Mouse (Mus musculus) midbrain, embryonic 16.5 days (tissue): ENCODE measurements around the gene Neu1. TPM values are rescaled to one million over a fixed set of nuclear protein-coding genes. Genes with fewer than 3 reads are reported as not detected.
A peak's percentile ranks its signal among the peaks of the same experiment; 100 is the strongest.

Source experiments
- ATAC-seq: fragments of 200-750 bp; cut with Nextera tagmentation; 2 replicates; pipeline ENCODE4 v1.8.0; 2017; ENCODE audit warnings: moderate TSS enrichment
- H3K27ac ChIP-seq: fragments of 300-500 bp; sonication (generic); 2 replicates; pipeline ENCODE4 v1.5.1; 2014; ENCODE audit warnings: mild to moderate bottlenecking, low read length, mixed read lengths
- H3K27me3 ChIP-seq: fragments of 300-500 bp; sonication (generic); 2 replicates; pipeline ENCODE4 v1.6.1; 2014; ENCODE audit warnings: low read depth, low read length, mixed read lengths; ENCODE audit not compliant: control insufficient read depth, insufficient read depth
- H3K36me3 ChIP-seq: fragments of 300-500 bp; sonication (generic); 2 replicates; pipeline ENCODE4 v1.6.1; 2014; ENCODE audit warnings: mild to moderate bottlenecking, low read length, moderate library complexity, mixed read lengths; ENCODE audit not compliant: control insufficient read depth, insufficient read depth
- H3K4me1 ChIP-seq: fragments of 300-500 bp; sonication (generic); 2 replicates; pipeline ENCODE4 v1.6.1; 2014; ENCODE audit warnings: mild to moderate bottlenecking, low read length, mixed read lengths; ENCODE audit not compliant: control insufficient read depth, insufficient read depth
- H3K4me2 ChIP-seq: fragments of 300-500 bp; sonication (generic); 2 replicates; pipeline ENCODE4 v1.6.1; 2014; ENCODE audit warnings: mild to moderate bottlenecking, low read length, mixed read lengths
- H3K4me3 ChIP-seq: fragments of 300-500 bp; sonication (generic); 2 replicates; pipeline ENCODE4 v1.5.1; 2014; ENCODE audit warnings: low read depth, mild to moderate bottlenecking, low read length, moderate library complexity, mixed read lengths
- H3K9ac ChIP-seq: fragments of 300-500 bp; sonication (generic); 2 replicates; pipeline ENCODE4 v1.6.1; 2014; ENCODE audit warnings: low read depth, low read length, mixed read lengths
- H3K9me3 ChIP-seq: fragments of 300-500 bp; sonication (generic); replicated peaks from 2 replicates; pipeline ENCODE4 v1.6.1; 2014; ENCODE audit warnings: mild to moderate bottlenecking, low read length, mixed read lengths; ENCODE audit not compliant: control insufficient read depth, poor library complexity, severe bottlenecking
- WGBS: fragments of 180-500 bp; shearing (Covaris S2); extraction: QIAGEN DNeasy Blood & Tissue Kit; methylation state at CpG from one replicate; pipeline ENCODE4 v1.1.7; 2014; 5-methylcytosine and 5-hydroxymethylcytosine counted together
- polyA plus RNA-seq: library from polyadenylated mRNA; unstranded; fragments of >200 nt; fragmentation: Nextera tagmentation; extraction: Ambion mirVana; gene quantifications from 2 replicates; pipeline ENCODE4 v1.2.1, GENCODE M21; 2015

Gene Neu1
- polyA plus RNA-seq, 1 experiment from 2014 or later = 42.3 TPM

DNA sequence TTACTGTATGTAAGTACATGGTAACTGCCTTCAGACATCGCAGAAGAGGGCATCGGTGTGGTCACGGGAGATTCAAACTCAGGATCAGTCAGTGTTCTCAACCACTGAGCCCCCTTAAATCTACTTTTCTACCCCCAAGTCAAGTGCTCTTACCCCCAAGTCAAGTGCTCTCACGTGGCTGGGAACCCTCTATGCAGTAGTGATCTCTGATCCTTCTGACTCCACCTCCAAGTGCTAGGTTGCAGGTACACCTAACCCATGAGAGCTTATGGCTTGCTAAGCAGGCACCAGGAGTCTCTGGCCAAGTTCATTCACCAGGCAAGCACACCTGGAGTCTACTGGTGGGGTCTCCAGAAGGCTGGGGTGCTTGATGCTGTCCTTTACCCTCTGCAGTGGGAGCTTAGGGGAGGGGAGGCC, 18.5 kb downstream of the Neu1 start:
- Histone ChIP-seq H3K4me2 (no peak overlapping the region), H3K4me3 (no peak overlapping the region), H3K4me1 (peaks cover 14% of the 10 kb centered on the region), H3K27ac (no peak overlapping the region), H3K9me3 (no peaks in the 10 kb centered on the region), H3K27me3 (no peaks in the 10 kb centered on the region), H3K9ac (no peak overlapping the region), H3K36me3 (peaks cover 7% of the 10 kb centered on the region; the same call in 1 of the 2 replicates)
- ATAC-seq = no peak
- WGBS = 37% methylated on average over 4 of the region's 4 CpGs

DNA sequence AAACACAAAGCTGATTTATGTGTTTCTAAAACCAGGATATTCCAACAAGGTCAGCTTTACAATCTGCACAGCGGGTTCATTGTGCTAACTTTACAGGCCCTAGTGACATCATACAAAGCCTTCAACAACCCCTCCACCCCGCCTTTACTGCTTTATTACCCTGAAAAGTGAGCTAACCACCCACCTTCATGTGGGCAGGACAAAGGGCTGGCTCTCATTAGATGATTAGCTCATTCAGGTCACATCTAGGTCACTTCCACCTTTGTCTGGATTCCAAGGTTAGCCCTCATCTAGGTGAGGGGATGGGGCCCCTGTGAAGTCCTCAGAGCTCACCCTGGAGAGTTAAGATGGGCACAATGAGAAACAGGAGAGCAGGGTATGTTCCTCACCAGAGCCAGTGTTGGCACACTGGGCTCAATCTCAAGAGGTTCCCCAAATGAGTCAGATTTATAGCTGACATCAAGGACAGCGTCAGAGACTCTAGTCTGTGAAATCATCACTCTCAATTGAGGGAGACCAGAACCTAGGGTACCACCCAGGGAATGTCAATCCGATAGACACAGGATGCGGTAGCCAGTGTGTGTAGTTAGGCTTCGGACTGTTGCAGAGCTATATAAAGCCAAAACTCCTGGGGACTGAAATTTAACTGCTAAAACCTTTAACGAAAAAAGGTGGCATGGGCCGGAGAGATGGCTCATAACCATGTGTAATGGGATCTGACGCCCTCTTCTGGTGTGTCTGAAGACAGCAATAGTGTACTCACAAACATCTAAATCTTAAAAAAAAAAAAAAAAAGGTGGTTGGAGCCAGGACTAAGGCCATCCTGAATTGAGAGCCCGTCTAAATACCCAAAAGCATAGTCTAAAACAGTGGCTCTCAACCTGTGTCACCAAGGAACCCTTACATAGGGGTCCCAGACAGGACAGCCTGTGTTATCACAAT, 19.7 kb downstream of the Neu1 start:
- peak overlapping the region; percentile 99 for H3K9ac ChIP-seq

DNA sequence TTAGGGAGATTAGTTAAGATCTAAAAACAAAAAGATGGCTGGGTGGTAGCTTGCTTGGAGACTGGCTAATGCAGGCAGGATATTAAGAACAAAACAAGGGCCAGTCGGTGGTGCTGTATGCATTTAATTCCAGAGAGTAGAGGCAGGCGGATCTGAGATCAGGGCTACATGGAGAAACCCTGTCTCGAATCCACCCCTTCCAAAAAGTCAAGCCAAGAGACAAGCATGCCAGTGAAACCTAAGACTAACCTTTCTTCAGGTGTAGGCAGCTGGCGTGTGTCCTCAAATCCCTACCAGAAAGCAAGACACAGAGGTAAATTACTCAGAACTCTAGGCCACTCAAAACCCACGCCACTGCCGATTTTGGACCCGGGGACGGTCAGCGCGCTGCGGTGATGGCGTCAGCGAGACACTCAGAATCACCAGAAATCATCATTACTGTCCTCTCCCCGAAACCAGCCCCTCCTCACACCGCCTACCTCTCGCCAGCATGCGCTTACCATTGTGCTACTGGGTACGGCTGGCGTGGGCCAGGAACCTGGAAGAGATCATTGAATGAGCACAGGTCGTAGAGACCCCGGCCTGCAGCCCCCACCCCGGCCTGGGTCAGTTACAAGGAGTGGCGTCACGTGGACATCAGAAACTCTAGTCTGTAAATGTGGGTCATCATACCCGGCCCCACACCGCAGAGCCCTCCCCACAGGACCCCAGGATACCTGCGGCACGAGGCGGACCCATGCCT, 20.8 kb downstream of the Neu1 start:
- Histone ChIP-seq H3K4me3 (peak overlapping the region; percentile 94), H3K9me3 (no peaks in the 10 kb centered on the region), H3K4me1 (peaks cover 14% of the 10 kb centered on the region), H3K4me2 (peak overlapping the region; percentile 98), H3K36me3 (peaks cover 7% of the 10 kb centered on the region; the same call in 1 of the 2 replicates), H3K27ac (peak overlapping the region; percentile 91), H3K9ac (peak overlapping the region; percentile 99), H3K27me3 (no peaks in the 10 kb centered on the region)
- ATAC-seq = peak; percentile 4
- WGBS = under 1% methylated on average over 29 of the region's 29 CpGs

More for the DNA sequence above, 19.7 kb downstream of the Neu1 start:
- Histone ChIP-seq H3K4me2 (peak overlapping the region; percentile 98), H3K4me3 (peak overlapping the region; percentile 94), H3K4me1 (peaks cover 14% of the 10 kb centered on the region), H3K36me3 (peaks cover 7% of the 10 kb centered on the region; the same call in 1 of the 2 replicates), H3K27ac (peak overlapping the region; percentile 91), H3K27me3 (no peaks in the 10 kb centered on the region), H3K9me3 (no peaks in the 10 kb centered on the region)
- ATAC-seq = no peak
- 28% methylated on average over 10 of the region's 10 CpGs for WGBS

DNA sequence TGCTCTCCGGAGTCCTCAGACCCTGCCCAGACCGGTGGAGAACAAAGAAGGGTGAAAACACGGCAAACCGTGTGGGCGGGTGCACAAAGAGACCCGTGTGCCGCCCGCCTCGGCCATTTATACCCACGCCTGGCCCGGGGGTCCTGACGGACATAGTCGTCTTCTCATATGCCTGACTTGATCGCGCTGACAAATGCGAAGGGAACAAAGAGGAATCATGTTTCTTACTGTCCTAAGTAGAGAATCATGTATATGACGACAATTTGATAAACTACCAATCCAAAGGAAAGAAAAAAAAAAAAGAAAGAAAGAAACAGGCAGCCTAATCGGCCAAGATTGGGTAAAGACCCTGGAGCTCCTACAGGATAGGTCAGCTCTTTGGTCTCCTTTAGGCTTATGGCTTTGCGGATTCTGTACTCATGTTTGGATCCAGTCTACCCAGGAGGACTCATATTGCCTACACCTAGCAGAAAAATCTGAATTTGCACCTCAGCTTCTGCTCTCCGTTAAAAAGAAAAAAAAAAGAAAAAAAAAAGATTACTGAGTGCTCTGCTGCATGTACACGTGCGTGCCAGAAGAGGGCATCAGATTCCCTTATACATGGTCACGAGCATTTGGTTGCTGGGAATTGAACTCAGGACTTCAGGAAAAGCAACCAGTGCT, 21.5 kb downstream of the Neu1 start:
- under 1% methylated on average over 23 of the region's 23 CpGs for WGBS
- H3K9me3 ChIP-seq = no peaks in the 10 kb centered on the region
- peak; percentile 87 for ATAC-seq
- peak overlapping the region; percentile 99 for H3K9ac ChIP-seq
- H3K4me2 ChIP-seq = peak overlapping the region; percentile 98
- peaks cover 7% of the 10 kb centered on the region; the same call in 1 of the 2 replicates for H3K36me3 ChIP-seq
- H3K27me3 ChIP-seq = no peaks in the 10 kb centered on the region
- H3K4me3 ChIP-seq = peak overlapping the region; percentile 94
- H3K27ac ChIP-seq = peak overlapping the region; percentile 91
- H3K4me1 ChIP-seq = peaks cover 14% of the 10 kb centered on the region

DNA sequence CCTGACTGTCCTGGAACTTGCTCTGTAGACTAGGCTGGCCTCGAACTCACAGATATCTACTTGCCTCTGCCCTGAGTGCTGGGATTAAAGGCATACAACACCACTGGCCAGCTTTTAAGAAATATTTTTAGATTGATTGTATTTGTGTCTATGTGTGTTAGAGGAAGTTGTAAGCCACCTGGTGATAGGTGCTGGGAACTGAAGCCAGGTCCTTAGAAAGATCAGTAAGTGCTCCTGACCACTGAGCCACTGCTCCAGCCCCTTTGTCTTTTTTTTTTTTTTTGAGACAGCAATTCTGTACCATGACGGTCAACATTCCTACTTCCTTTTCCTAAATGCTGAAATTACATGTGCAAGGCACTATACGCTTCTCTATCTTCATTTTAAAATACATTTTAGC, 22.2 kb downstream of the Neu1 start:
- H3K4me2 ChIP-seq = no peak overlapping the region
- H3K9me3 ChIP-seq = no peaks in the 10 kb centered on the region
- 91% methylated on average over 3 of the region's 3 CpGs for WGBS
- H3K27ac ChIP-seq = no peak overlapping the region
- no peak for ATAC-seq
- 0 out of 2 replicates have a peak overlapping the region, but pooled peaks have one; percentile 94 for H3K4me3 ChIP-seq
- H3K27me3 ChIP-seq = no peaks in the 10 kb centered on the region
- H3K9ac ChIP-seq = no peak overlapping the region
- peaks cover 7% of the 10 kb centered on the region; the same call in 1 of the 2 replicates for H3K36me3 ChIP-seq
- peaks cover 14% of the 10 kb centered on the region for H3K4me1 ChIP-seq

DNA sequence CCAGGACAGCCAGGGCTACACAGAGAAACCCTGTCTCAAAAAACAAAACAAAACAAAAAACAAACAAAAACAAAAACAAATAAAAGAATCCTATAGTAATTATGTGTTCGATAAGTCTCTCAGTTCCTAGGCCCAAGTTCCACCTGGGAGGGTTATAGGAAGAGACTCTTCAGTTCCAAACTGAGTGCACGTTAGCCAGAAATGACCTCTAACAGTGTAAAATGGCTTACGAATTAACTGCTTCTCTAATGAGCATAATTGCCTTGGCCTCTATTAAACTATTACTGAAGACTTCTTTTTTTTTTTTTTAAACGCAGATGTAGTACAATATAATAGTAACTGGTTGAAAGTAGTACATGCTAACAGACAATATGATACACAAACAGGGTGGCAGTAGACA, 22.9 kb downstream of the Neu1 start:
- Histone ChIP-seq H3K27ac (no peak overlapping the region), H3K4me3 (no peak overlapping the region), H3K4me2 (no peak overlapping the region), H3K9ac (no peak overlapping the region), H3K9me3 (no peaks in the 10 kb centered on the region), H3K27me3 (no peaks in the 10 kb centered on the region), H3K4me1 (peaks cover 14% of the 10 kb centered on the region), H3K36me3 (peaks cover 7% of the 10 kb centered on the region; the same call in 1 of the 2 replicates)
- ATAC-seq = no peak
- WGBS = 89% methylated on average over 4 of the region's 4 CpGs

DNA sequence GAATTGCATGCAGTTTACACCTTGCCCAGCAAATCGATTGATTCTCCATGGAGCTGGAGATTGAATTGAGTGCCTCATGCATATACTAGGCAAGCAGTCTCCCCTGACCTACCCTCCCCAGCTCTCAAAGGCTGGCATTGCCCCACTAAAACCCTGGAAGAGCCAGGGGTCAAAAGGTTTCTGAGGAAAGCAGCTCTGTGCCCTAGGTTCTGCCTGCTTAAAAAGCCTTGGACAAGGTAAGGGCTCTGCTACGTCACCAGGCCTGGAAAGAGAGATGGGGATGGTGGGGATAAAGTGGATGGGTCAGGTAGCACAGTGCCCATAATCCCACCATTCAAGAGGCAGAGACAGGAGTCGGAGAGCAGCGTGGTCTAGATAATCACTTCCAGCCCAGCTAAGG, 23.8 kb downstream of the Neu1 start:
- ATAC-seq = no peak
- H3K27ac ChIP-seq = no peak overlapping the region
- no peak overlapping the region for H3K4me2 ChIP-seq
- H3K9me3 ChIP-seq = no peaks in the 10 kb centered on the region
- H3K27me3 ChIP-seq = 0 out of 2 replicates have a peak, but pooled peaks cover under 1% of the 10 kb centered on the region
- WGBS = 84% methylated on average over 4 of the region's 4 CpGs
- no peak overlapping the region for H3K9ac ChIP-seq
- H3K36me3 ChIP-seq = 0 out of 2 replicates have a peak, but pooled peaks cover 2% of the 10 kb centered on the region
- H3K4me3 ChIP-seq = no peak overlapping the region
- H3K4me1 ChIP-seq = peaks cover 18% of the 10 kb centered on the region

DNA sequence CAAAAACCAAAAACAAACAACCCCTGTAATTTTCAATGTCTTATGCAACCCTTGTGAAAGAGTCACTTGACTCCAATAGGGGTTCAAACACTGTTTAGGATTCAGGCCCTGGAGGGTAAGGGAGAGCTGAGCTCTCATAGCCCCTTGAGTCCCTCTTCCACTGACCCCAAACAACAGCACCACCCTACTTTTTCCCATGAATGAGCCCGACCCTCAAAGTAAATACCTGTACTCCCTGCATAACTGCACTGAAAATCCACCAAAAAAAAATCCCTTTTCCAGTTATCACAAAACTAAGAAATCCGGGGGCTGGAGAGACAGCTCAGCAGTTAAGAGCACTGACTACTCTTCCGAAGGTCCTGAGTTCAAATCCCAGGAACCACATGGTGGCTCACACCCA, 24.8 kb downstream of the Neu1 start:
- 85% methylated on average over 3 of the region's 3 CpGs for WGBS

More for the DNA sequence above, 24.8 kb downstream of the Neu1 start:
- Histone ChIP-seq H3K4me2 (no peak overlapping the region), H3K9me3 (no peaks in the 10 kb centered on the region), H3K4me3 (no peak overlapping the region), H3K27me3 (peaks cover 7% of the 10 kb centered on the region), H3K27ac (no peak overlapping the region), H3K36me3 (no peaks in the 10 kb centered on the region), H3K4me1 (peaks cover 9% of the 10 kb centered on the region), H3K9ac (no peak overlapping the region)
- ATAC-seq = no peak
